Mouse (Mus musculus) limb, embryonic 14.5 days (tissue): Measurements from ENCODE around the gene Syna. TPM values are rescaled to one million over a fixed set of nuclear protein-coding genes. Genes with fewer than 3 reads are reported as not detected.

Experiments
- ATAC-seq: fragments of 200-750 bp; cut with Nextera tagmentation; 2 replicates; pipeline ENCODE4 v1.8.0; 2017; ENCODE audit warnings: low read depth, moderate number of reproducible peaks, moderate TSS enrichment; ENCODE audit not compliant: low FRiP score
- DNase-seq: peaks from one replicate; pipeline ENCODE4 v3.0.0-alpha.2; 2015; ENCODE audit warnings: low spot score
- H3K27ac ChIP-seq: fragments of 300-500 bp; sonication (generic); replicated peaks from 2 replicates; pipeline ENCODE4 v1.5.1; 2014; ENCODE audit warnings: low read depth, mild to moderate bottlenecking, low read length, moderate library complexity, mixed read lengths
- H3K27me3 ChIP-seq: fragments of 300-500 bp; sonication (generic); 2 replicates; pipeline ENCODE4 v1.6.1; 2014; ENCODE audit warnings: low read length, mixed read lengths; ENCODE audit not compliant: control insufficient read depth, insufficient read depth
- H3K36me3 ChIP-seq: fragments of 300-500 bp; sonication (generic); 2 replicates; pipeline ENCODE4 v1.6.1; 2014; ENCODE audit warnings: mild to moderate bottlenecking, low read length, moderate library complexity, mixed read lengths; ENCODE audit not compliant: control insufficient read depth, insufficient read depth
- H3K4me1 ChIP-seq: fragments of 300-500 bp; sonication (generic); 2 replicates; pipeline ENCODE4 v1.6.1; 2014; ENCODE audit warnings: antibody characterized with exemption, low read length, mixed read lengths; ENCODE audit not compliant: control insufficient read depth, insufficient read depth
- H3K4me2 ChIP-seq: fragments of 300-500 bp; sonication (generic); replicated peaks from 2 replicates; pipeline ENCODE4 v1.6.1; 2014; ENCODE audit warnings: low read depth, mild to moderate bottlenecking, low read length, moderate library complexity; ENCODE audit not compliant: severe bottlenecking
- H3K4me3 ChIP-seq: fragments of 300-500 bp; sonication (generic); replicated peaks from 2 replicates; pipeline ENCODE4 v1.5.1; 2014; ENCODE audit warnings: low read length
- H3K9ac ChIP-seq: fragments of 300-500 bp; sonication (generic); 2 replicates; pipeline ENCODE4 v1.6.1; 2014; ENCODE audit warnings: mild to moderate bottlenecking, low read depth, low read length, moderate library complexity; ENCODE audit not compliant: severe bottlenecking
- H3K9me3 ChIP-seq: fragments of 300-500 bp; sonication (generic); 2 replicates; pipeline ENCODE4 v1.6.1; 2016; ENCODE audit warnings: low read length; ENCODE audit not compliant: control insufficient read depth
- POLR2A ChIP-seq: fragments of 200-500 bp; IDR thresholded peaks from 2 replicates; pipeline ENCODE4 v1.8.0; 2012; ENCODE audit warnings: inconsistent platforms, mild to moderate bottlenecking, moderate library complexity, borderline replicate concordance; ENCODE audit not compliant: insufficient read depth, insufficient read length; ENCODE audit errors: extremely low read depth
- WGBS: fragments of 180-500 bp; shearing (Covaris S2); extraction: QIAGEN DNeasy Blood & Tissue Kit; methylation state at CpG from one replicate; pipeline ENCODE4 v1.1.7; 2014; 5-methylcytosine and 5-hydroxymethylcytosine counted together
- polyA plus RNA-seq, 2 experiments: library from polyadenylated mRNA; depleted of rRNA in 1 of 2; stranded (reverse) in 1 of 2; unstranded in 1 of 2; fragments of >200 nt; fragmentation: Nextera tagmentation in 1 of 2; extraction: Ambion mirVana in 1 of 2; gene quantifications; 2 replicates each; pipeline versions ENCODE4 v1.2.1 to v1.2.3; 2012 to 2014

Syna gene
- polyA plus RNA-seq (2012; rRNA removed), result 0.38 and 0.54 TPM in 2 replicates
- polyA plus RNA-seq (2014; fragmentation: Nextera tagmentation; extraction: Ambion mirVana), result 0.21 TPM in 1 of 2 replicates, not detected in the other

DNA sequence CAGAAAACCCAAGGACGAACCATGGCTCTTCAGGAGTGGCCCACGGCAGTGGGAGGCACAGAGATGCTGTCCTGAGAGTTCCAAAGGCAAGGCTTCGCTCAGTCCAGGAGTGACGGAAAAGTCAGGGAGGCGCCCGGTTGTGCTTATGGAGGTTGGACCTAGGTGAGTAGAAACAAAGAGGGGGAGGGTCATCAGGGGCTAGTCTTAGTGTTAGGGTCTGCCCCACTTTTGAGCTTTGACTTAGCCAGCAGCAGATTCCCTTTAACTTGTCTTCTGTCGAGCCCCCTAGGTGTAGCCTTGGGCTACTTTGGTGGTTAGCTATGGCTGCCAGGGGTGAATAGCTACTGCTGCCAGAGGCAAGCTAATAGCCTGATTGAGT is at the start of gene Syna:
Gene Syna (minus strand): TSS at position 101 of the 379 bp plus-strand sequence.
- no peak within 1 kb of the TSS for H3K4me2 ChIP-seq
- H3K4me3 ChIP-seq, result no peak within 1 kb of the TSS
- H3K27me3 ChIP-seq, result no peaks in the 10 kb centered on the region
- H3K4me1 ChIP-seq, result peaks cover 7% of the 10 kb centered on the region
- no peak within 1 kb of the TSS for H3K27ac ChIP-seq
- 84% methylated on average over 7 of the region's 7 CpGs for WGBS
- ATAC-seq (no peak), DNase-seq (no peak)
- TF ChIP-seq POLR2A, result no peak
- H3K36me3 ChIP-seq, result no peaks in the 10 kb centered on the region
- no peaks in the 10 kb centered on the region for H3K9me3 ChIP-seq
- no peak within 1 kb of the TSS for H3K9ac ChIP-seq

- no peaks in the 10 kb centered on the region for H3K4me1 ChIP-seq
- H3K4me2 ChIP-seq, result no peak overlapping the region
- no peaks in the 10 kb centered on the region for H3K9me3 ChIP-seq
- H3K27me3 ChIP-seq, result no peaks in the 10 kb centered on the region
- no peak overlapping the region for H3K9ac ChIP-seq
- peak; percentile 15 for DNase-seq
- TF ChIP-seq POLR2A, result no peak
- ATAC-seq, result no peak
- H3K36me3 ChIP-seq, result no peaks in the 10 kb centered on the region
- WGBS, result 50% methylated on average over 5 of the region's 5 CpGs
- no peak overlapping the region for H3K4me3 ChIP-seq
- no peak overlapping the region for H3K27ac ChIP-seq
Measured at GRCm38 (mm10) chr5:134607121-134607520, 47.1 kb upstream of the Syna start.

- Histone ChIP-seq H3K4me2 (no peak overlapping the region), H3K27me3 (no peaks in the 10 kb centered on the region), H3K4me3 (no peak overlapping the region), H3K9ac (no peak overlapping the region), H3K36me3 (no peaks in the 10 kb centered on the region), H3K27ac (no peak overlapping the region), H3K4me1 (no peaks in the 10 kb centered on the region), H3K9me3 (no peaks in the 10 kb centered on the region)
- no peak for ATAC-seq
- TF ChIP-seq POLR2A, result no peak
- no peak for DNase-seq
Measured at GRCm38 (mm10) chr5:134606314-134606713, 46.3 kb upstream of the Syna start.

GRCm38 (mm10) chr5:134604376-134604775 is 44.4 kb upstream of the Syna start:
- H3K9me3 ChIP-seq, result no peaks in the 10 kb centered on the region
- no peaks in the 10 kb centered on the region for H3K27me3 ChIP-seq
- H3K4me3 ChIP-seq, result no peak overlapping the region
- no peak overlapping the region for H3K4me2 ChIP-seq
- no peak for TF ChIP-seq POLR2A
- WGBS, result 81% methylated on average over 11 of the region's 11 CpGs
- no peak for DNase-seq
- H3K9ac ChIP-seq, result no peak overlapping the region
- no peak overlapping the region for H3K27ac ChIP-seq
- ATAC-seq, result no peak
- peaks cover 3% of the 10 kb centered on the region; the same call in 1 of the 2 replicates for H3K36me3 ChIP-seq
- no peaks in the 10 kb centered on the region for H3K4me1 ChIP-seq

- ATAC-seq (no peak), DNase-seq (no peak)
- H3K9me3 ChIP-seq, result no peaks in the 10 kb centered on the region
- no peak for TF ChIP-seq POLR2A
- no peak overlapping the region for H3K4me2 ChIP-seq
- no peak overlapping the region for H3K9ac ChIP-seq
- 88% methylated on average over 10 of the region's 10 CpGs for WGBS
- no peaks in the 10 kb centered on the region for H3K4me1 ChIP-seq
- no peaks in the 10 kb centered on the region for H3K27me3 ChIP-seq
- H3K27ac ChIP-seq, result no peak overlapping the region
- peaks cover 67% of the 10 kb centered on the region for H3K36me3 ChIP-seq
- H3K4me3 ChIP-seq, result no peak overlapping the region
Measured at GRCm38 (mm10) chr5:134597711-134598110, 37.7 kb upstream of the Syna start.

DNA sequence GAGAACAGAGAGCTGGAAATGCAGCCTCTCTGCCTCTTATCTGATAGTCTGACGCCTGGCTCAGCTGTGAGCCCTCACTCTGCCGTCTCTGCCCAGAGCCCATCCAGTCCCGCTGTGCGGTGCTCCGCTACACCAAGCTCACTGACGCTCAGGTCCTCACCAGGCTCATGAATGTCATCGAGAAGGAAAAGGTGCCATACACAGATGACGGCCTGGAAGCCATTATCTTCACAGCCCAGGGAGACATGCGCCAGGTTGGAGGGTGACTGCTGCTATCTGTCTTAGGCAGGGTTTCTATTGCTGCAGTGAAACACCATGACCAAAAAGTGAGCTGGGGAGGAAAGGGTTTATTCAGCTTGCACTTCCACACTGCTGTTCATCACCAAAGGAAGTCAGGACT is 33.1 kb upstream of the Syna start:
- Histone ChIP-seq H3K36me3 (peaks cover 88% of the 10 kb centered on the region), H3K4me2 (no peak overlapping the region), H3K27me3 (no peaks in the 10 kb centered on the region), H3K4me1 (no peaks in the 10 kb centered on the region), H3K4me3 (no peak overlapping the region), H3K9me3 (no peaks in the 10 kb centered on the region), H3K27ac (no peak overlapping the region), H3K9ac (no peak overlapping the region)
- no peak for DNase-seq
- no peak for TF ChIP-seq POLR2A
- WGBS, result 84% methylated on average over 9 of the region's 9 CpGs
- ATAC-seq, result no peak
